Mouse (Mus musculus) yolk sac, embryonic 10.5 days (tissue): ENCODE data around the gene B4galt3.
"Not testable (repeated sequence)": the region's sequence is repeated elsewhere in the genome, so short reads cannot be mapped to it uniquely, and the experiment has no call there.

ENCODE experiments used
- DNase-seq: peaks from one replicate; pipeline ENCODE4 v3.0.0-alpha.2; 2017; ENCODE audit warnings: low spot score

B4galt3 gene

GRCm38 (mm10) chr1:171284491-171284890 lies 14.4 kb downstream of the B4galt3 start:
- DNase-seq = no peak

- peak; percentile 1 for DNase-seq
These were observed 15.2 kb downstream of the B4galt3 start for GRCm38 (mm10) chr1:171285096-171285892.

- DNase-seq = peak; percentile 2
These were observed 16.4 kb downstream of the B4galt3 start for GRCm38 (mm10) chr1:171286517-171286916.

GRCm38 (mm10) chr1:171287136-171288081 lies 17.3 kb downstream of the B4galt3 start, which contains the start of gene Usp21:
Gene Usp21, minus strand, starts transcription at chr1:171287991.
- DNase-seq = peak; percentile 91

GRCm38 (mm10) chr1:171288328-171288727 lies 18.2 kb downstream of the B4galt3 start:
- no peak for DNase-seq

GRCm38 (mm10) chr1:171293351-171293750 lies 23.2 kb downstream of the B4galt3 start:
- no peak for DNase-seq

GRCm38 (mm10) chr1:171293906-171294297 lies 23.8 kb downstream of the B4galt3 start:
- DNase-seq = no peak

- peak; percentile 86 for DNase-seq
These were observed 24.4 kb downstream of the B4galt3 start, which contains the start of gene Ufc1 for GRCm38 (mm10) chr1:171294298-171295062. Gene Ufc1, minus strand, starts transcription at chr1:171295024.

GRCm38 (mm10) chr1:171295063-171295402 lies 24.9 kb downstream of the B4galt3 start:
- DNase-seq = no peak

- no peak for DNase-seq
These were observed 28.1 kb downstream of the B4galt3 start for GRCm38 (mm10) chr1:171298226-171298625.

- DNase-seq = not testable (repeated sequence)
These were observed 36.0 kb downstream of the B4galt3 start for GRCm38 (mm10) chr1:171306157-171306556.

- DNase-seq = no peak
These were observed 39.2 kb downstream of the B4galt3 start for GRCm38 (mm10) chr1:171309321-171309720.

- no peak for DNase-seq
These were observed 49.6 kb downstream of the B4galt3 start for GRCm38 (mm10) chr1:171319748-171320147.

- DNase-seq = no peak
These were observed 50.0 kb downstream of the B4galt3 start for GRCm38 (mm10) chr1:171320151-171320550.

GRCm38 (mm10) chr1:171321415-171321814 lies 51.3 kb downstream of the B4galt3 start:
- DNase-seq = no peak

- no peak for DNase-seq
These were observed 51.9 kb downstream of the B4galt3 start for GRCm38 (mm10) chr1:171322012-171322411.

GRCm38 (mm10) chr1:171325571-171325970 lies 55.4 kb downstream of the B4galt3 start:
- no peak for DNase-seq
